Mouse (Mus musculus): ENCODE data around the gene Nlrp10.

Nlrp10 gene

GRCm38 (mm10) chr7:108894320-108894719 lies 35.7 kb downstream of the Nlrp10 start, which contains the start of gene Olfr519:
Olfr519 (minus strand) TSS chr7:108894420.
- DNase-seq (ENCODE audit: low read depth, low spot score) = no peak

DNA sequence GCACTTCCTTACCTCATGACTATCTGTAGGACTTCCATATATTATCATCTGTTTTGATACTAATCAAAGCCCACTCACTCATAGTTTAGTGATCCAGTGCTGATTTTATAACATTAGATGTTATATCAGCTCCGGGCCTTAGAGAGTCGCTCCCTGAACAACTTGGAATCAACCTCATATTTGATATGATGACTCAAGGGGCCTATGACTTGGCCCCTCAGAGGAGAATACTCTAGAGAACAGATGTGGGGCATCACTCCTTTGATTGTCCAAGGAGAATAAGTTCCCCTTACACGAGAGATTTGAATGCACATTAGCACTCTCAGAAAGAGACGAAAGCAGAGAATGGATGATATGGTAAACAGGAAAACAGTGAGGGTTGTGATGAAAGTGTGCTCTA lies 45.1 kb downstream of the Nlrp10 start, which contains the start of gene Olfr518:
Olfr518 (minus strand) TSS at position 101 of the 400 bp plus-strand sequence.
- DNase-seq (ENCODE audit: low read depth, low spot score) = no peak

- DNase-seq (ENCODE audit: low read depth, low spot score) = no peak
Measured at GRCm38 (mm10) chr7:108872279-108872678, 57.7 kb downstream of the Nlrp10 start, which contains the start of gene Olfr517. Olfr517 (minus strand) TSS chr7:108872379.
